Mouse (Mus musculus) lung, embryonic 16.5 days (tissue): ENCODE measurements at regions not wholly inside any gene's neighbourhood (a gene's known extent, or its start where the extent isn't known, plus 50 kb on each side); places are given as distances from the start of the nearest gene placed in this dataset.
A peak's percentile ranks its signal among the peaks of the same experiment; 100 is the strongest.

Experiments used
- ATAC-seq: fragments of 200-750 bp; cut with Nextera tagmentation; 2 replicates; pipeline ENCODE4 v1.8.0; 2017; ENCODE audit warnings: low read depth, mild to moderate bottlenecking, moderate library complexity
- H3K27ac ChIP-seq: fragments of 300-500 bp; sonication (generic); 2 replicates; pipeline ENCODE4 v1.5.1; 2014; ENCODE audit warnings: mild to moderate bottlenecking, control low read depth, low read length
- H3K27me3 ChIP-seq: fragments of 300-500 bp; sonication (generic); 2 replicates; pipeline ENCODE4 v1.6.1; 2014; ENCODE audit warnings: low read depth, low read length, mixed read lengths; ENCODE audit not compliant: control insufficient read depth, insufficient read depth
- H3K36me3 ChIP-seq: fragments of 300-500 bp; sonication (generic); 2 replicates; pipeline ENCODE4 v1.6.1; 2014; ENCODE audit warnings: low read length; ENCODE audit not compliant: control insufficient read depth, insufficient read depth
- H3K4me1 ChIP-seq: fragments of 300-500 bp; sonication (generic); replicated peaks from 2 replicates; pipeline ENCODE4 v1.6.1; 2014; ENCODE audit warnings: low read length, mixed read lengths; ENCODE audit not compliant: control insufficient read depth, insufficient read depth
- H3K4me2 ChIP-seq: fragments of 300-500 bp; sonication (generic); 2 replicates; pipeline ENCODE4 v1.6.1; 2014; ENCODE audit warnings: low read depth, low read length, control low read depth
- H3K4me3 ChIP-seq: fragments of 300-500 bp; sonication (generic); 2 replicates; pipeline ENCODE4 v1.5.1; 2014; ENCODE audit warnings: mild to moderate bottlenecking, low read length, control low read depth
- H3K9ac ChIP-seq: fragments of 300-500 bp; sonication (generic); 2 replicates; pipeline ENCODE4 v1.6.1; 2014; ENCODE audit warnings: low read length, control low read depth
- H3K9me3 ChIP-seq: fragments of 300-500 bp; sonication (generic); 2 replicates; pipeline ENCODE4 v1.6.1; 2016; ENCODE audit warnings: low read length; ENCODE audit not compliant: control insufficient read depth
- WGBS: fragments of 180-500 bp; shearing (Covaris S2); extraction: QIAGEN DNeasy Blood & Tissue Kit; methylation state at CpG from one replicate; pipeline ENCODE4 v1.1.7; 2014; 5-methylcytosine and 5-hydroxymethylcytosine counted together

GRCm38 (mm10) chr14:46625760-46626159 lies 134.6 kb upstream of the Cdkn3 start:
- Histone ChIP-seq H3K4me3 (no peak overlapping the region), H3K27me3 (no peaks in the 10 kb centered on the region), H3K27ac (no peak overlapping the region), H3K4me2 (no peak overlapping the region), H3K36me3 (no peaks in the 10 kb centered on the region), H3K9me3 (no peaks in the 10 kb centered on the region), H3K9ac (no peak overlapping the region), H3K4me1 (peaks cover 6% of the 10 kb centered on the region)
- 79% methylated on average over 7 of the region's 7 CpGs for WGBS
- no peak for ATAC-seq

GRCm38 (mm10) chr14:46623645-46624044 lies 136.7 kb upstream of the Cdkn3 start:
- Histone ChIP-seq H3K9ac (no peak overlapping the region), H3K4me1 (peaks cover 6% of the 10 kb centered on the region), H3K36me3 (no peaks in the 10 kb centered on the region), H3K27me3 (no peaks in the 10 kb centered on the region), H3K4me2 (no peak overlapping the region), H3K9me3 (no peaks in the 10 kb centered on the region), H3K27ac (no peak overlapping the region), H3K4me3 (no peak overlapping the region)
- 7% methylated on average over 2 of the region's 2 CpGs for WGBS
- ATAC-seq, result no peak

GRCm38 (mm10) chr14:46616030-46616429 lies 144.3 kb upstream of the Cdkn3 start:
- Histone ChIP-seq H3K9me3 (no peaks in the 10 kb centered on the region), H3K4me3 (no peak overlapping the region), H3K27me3 (no peaks in the 10 kb centered on the region), H3K27ac (no peak overlapping the region), H3K9ac (no peak overlapping the region), H3K36me3 (no peaks in the 10 kb centered on the region), H3K4me2 (no peak overlapping the region), H3K4me1 (peaks cover 16% of the 10 kb centered on the region)
- 69% methylated on average over 9 of the region's 9 CpGs for WGBS
- no peak for ATAC-seq

- H3K9me3 ChIP-seq, result no peaks in the 10 kb centered on the region
- no peaks in the 10 kb centered on the region for H3K27me3 ChIP-seq
- H3K4me3 ChIP-seq, result no peak overlapping the region
- no peaks in the 10 kb centered on the region for H3K36me3 ChIP-seq
- no peak for ATAC-seq
- H3K4me1 ChIP-seq, result peaks cover 23% of the 10 kb centered on the region
- no peak overlapping the region for H3K4me2 ChIP-seq
- 69% methylated on average over 4 of the region's 4 CpGs for WGBS
- no peak overlapping the region for H3K27ac ChIP-seq
- no peak overlapping the region for H3K9ac ChIP-seq
Measured at GRCm38 (mm10) chr14:46614936-46615335, 145.4 kb upstream of the Cdkn3 start.

GRCm38 (mm10) chr14:46613748-46614147 lies 146.6 kb upstream of the Cdkn3 start:
- Histone ChIP-seq H3K27ac (no peak overlapping the region), H3K9ac (no peak overlapping the region), H3K27me3 (no peaks in the 10 kb centered on the region), H3K9me3 (no peaks in the 10 kb centered on the region), H3K36me3 (no peaks in the 10 kb centered on the region), H3K4me2 (no peak overlapping the region), H3K4me1 (peaks cover 23% of the 10 kb centered on the region), H3K4me3 (no peak overlapping the region)
- WGBS, result 40% methylated on average over 4 of the region's 4 CpGs
- ATAC-seq, result no peak

- no peak overlapping the region for H3K4me2 ChIP-seq
- H3K27ac ChIP-seq, result no peak overlapping the region
- no peak overlapping the region for H3K4me3 ChIP-seq
- no peak overlapping the region for H3K9ac ChIP-seq
- H3K9me3 ChIP-seq, result no peaks in the 10 kb centered on the region
- no peaks in the 10 kb centered on the region for H3K27me3 ChIP-seq
- H3K36me3 ChIP-seq, result no peaks in the 10 kb centered on the region
- WGBS, result 49% methylated on average over 8 of the region's 8 CpGs
- ATAC-seq, result no peak
- peaks cover 23% of the 10 kb centered on the region for H3K4me1 ChIP-seq
Measured at GRCm38 (mm10) chr14:46613211-46613610, 147.1 kb upstream of the Cdkn3 start.

- no peaks in the 10 kb centered on the region for H3K36me3 ChIP-seq
- no peak overlapping the region for H3K4me2 ChIP-seq
- ATAC-seq, result no peak
- H3K4me3 ChIP-seq, result no peak overlapping the region
- no peaks in the 10 kb centered on the region for H3K27me3 ChIP-seq
- H3K9me3 ChIP-seq, result no peaks in the 10 kb centered on the region
- no peak overlapping the region for H3K9ac ChIP-seq
- 33% methylated on average over 9 of the region's 9 CpGs for WGBS
- H3K27ac ChIP-seq, result peak overlapping the region; percentile 51
- peaks cover 23% of the 10 kb centered on the region for H3K4me1 ChIP-seq
Measured at GRCm38 (mm10) chr14:46612584-46612983, 147.8 kb upstream of the Cdkn3 start.

GRCm38 (mm10) chr14:46610926-46611325 lies 149.4 kb upstream of the Cdkn3 start:
- peak overlapping the region; percentile 85 for H3K27ac ChIP-seq
- WGBS, result 84% methylated on average over 5 of the region's 5 CpGs
- H3K27me3 ChIP-seq, result no peaks in the 10 kb centered on the region
- H3K4me1 ChIP-seq, result peaks cover 27% of the 10 kb centered on the region
- H3K4me2 ChIP-seq, result no peak overlapping the region
- no peak overlapping the region for H3K9ac ChIP-seq
- no peaks in the 10 kb centered on the region for H3K9me3 ChIP-seq
- H3K36me3 ChIP-seq, result no peaks in the 10 kb centered on the region
- no peak for ATAC-seq
- no peak overlapping the region for H3K4me3 ChIP-seq

GRCm38 (mm10) chr14:46610226-46610855 lies 150.0 kb upstream of the Cdkn3 start:
- Histone ChIP-seq H3K4me1 (peaks cover 32% of the 10 kb centered on the region), H3K9ac (no peak overlapping the region), H3K27me3 (no peaks in the 10 kb centered on the region), H3K4me2 (no peak overlapping the region; the same call in 1 of the 2 replicates), H3K36me3 (no peaks in the 10 kb centered on the region), H3K4me3 (no peak overlapping the region), H3K27ac (peak overlapping the region; percentile 87), H3K9me3 (no peaks in the 10 kb centered on the region)
- 66% methylated on average over 9 of the region's 9 CpGs for WGBS
- ATAC-seq, result peak; percentile 94

GRCm38 (mm10) chr14:46606694-46607093 lies 153.6 kb upstream of the Cdkn3 start:
- 60% methylated on average over 3 of the region's 3 CpGs for WGBS
- H3K4me3 ChIP-seq, result no peak overlapping the region

More at GRCm38 (mm10) chr14:46606694-46607093, 153.6 kb upstream of the Cdkn3 start:
- Histone ChIP-seq H3K36me3 (no peaks in the 10 kb centered on the region), H3K27ac (no peak overlapping the region), H3K9me3 (no peaks in the 10 kb centered on the region), H3K4me2 (no peak overlapping the region), H3K4me1 (peaks cover 25% of the 10 kb centered on the region), H3K27me3 (no peaks in the 10 kb centered on the region), H3K9ac (no peak overlapping the region)
- ATAC-seq, result no peak
